In genomic region chr1:7502363-7502762, GRCm38 (mm10) we compare ENCODE assay signal across 15 mouse cellular contexts.
"Had no signal": no experiment of that assay in that cellular context is flagged by ENCODE, and none has a peak within 500 bp of the region (broad histone marks: within the 10 kb centered on the region; RNA-seq: fewer than 3 reads in every experiment).

No protein-coding gene starts in this region.

- H3K36me3 ChIP-seq: limb, embryonic 13.5 days; midbrain, embryonic 12.5 days; neural tube, embryonic 13.5 days had no signal

- ATAC-seq: midbrain, embryonic 16.5 days had no signal

- H3K27me3 ChIP-seq: limb, embryonic 13.5 days; midbrain, embryonic 12.5 days; neural tube, embryonic 13.5 days had no signal

- H3K4me2 ChIP-seq: limb, embryonic 13.5 days; midbrain, embryonic 12.5 days; neural tube, embryonic 13.5 days had no signal

- H3K4me3 ChIP-seq: limb, embryonic 13.5 days; midbrain, embryonic 12.5 days; neural tube, embryonic 13.5 days had no signal

- H3K27ac ChIP-seq: limb, embryonic 13.5 days; liver, embryonic 14.5 days; midbrain, embryonic 12.5 days; neural tube, embryonic 13.5 days had no signal

- DNase-seq: kidney, adult 18-20 months; kidney, postnatal 25 days; layer of hippocampus, adult 9-11 months; lung, adult 18-20 months; lung, postnatal 10 days; retina, postnatal 1 day; right cerebral cortex, postnatal 4 days; spleen, adult 18-20 months; thymus, adult 18-20 months; thymus, postnatal 25 days had no signal

- H3K4me1 ChIP-seq: limb, embryonic 13.5 days; midbrain, embryonic 12.5 days; neural tube, embryonic 13.5 days had no signal

- H3K9ac ChIP-seq: limb, embryonic 13.5 days; liver, embryonic 14.5 days; midbrain, embryonic 12.5 days; neural tube, embryonic 13.5 days had no signal

- H3K9me3 ChIP-seq: limb, embryonic 13.5 days; midbrain, embryonic 12.5 days; neural tube, embryonic 13.5 days had no signal
